Mouse (Mus musculus) heart, adult 2 months (tissue): ENCODE measurements around the gene Nckap5. TPM values are rescaled to one million over a fixed set of nuclear protein-coding genes. Genes with fewer than 3 reads are reported as not detected.

Experiments used
- DNase-seq, 2 experiments: peaks; one replicate each; pipeline ENCODE4 v3.0.0; 2021
- H3K27ac ChIP-seq: fragments of 200-600 bp; 2 replicates; pipeline ENCODE4 v1.8.1; 2022
- H3K27me3 ChIP-seq: fragments of 200-500 bp; 2 replicates; pipeline ENCODE4 v1.6.1; 2012; ENCODE audit warnings: mild to moderate bottlenecking, low read length, inconsistent platforms, mixed read lengths; ENCODE audit not compliant: control insufficient read depth, insufficient read depth
- H3K36me3 ChIP-seq: fragments of 200-500 bp; 2 replicates; pipeline ENCODE4 v1.6.1; 2012; ENCODE audit warnings: low read length, inconsistent platforms; ENCODE audit not compliant: control insufficient read depth, insufficient read depth
- H3K4me1 ChIP-seq: fragments of 200-500 bp; 2 replicates; pipeline ENCODE4 v1.6.1; 2011; ENCODE audit warnings: low read length; ENCODE audit not compliant: control insufficient read depth, insufficient read depth
- H3K4me3 ChIP-seq: fragments of 200-600 bp; 2 replicates; pipeline ENCODE4 v1.8.1; 2022
- H3K79me2 ChIP-seq: fragments of 200-500 bp; replicated peaks from 2 replicates; pipeline ENCODE4 v1.6.1; 2012; ENCODE audit warnings: mild to moderate bottlenecking, inconsistent platforms, low read length, moderate library complexity, mixed read lengths; ENCODE audit not compliant: control insufficient read depth, insufficient read depth
- H3K9ac ChIP-seq: fragments of 200-500 bp; 2 replicates; pipeline ENCODE4 v1.6.1; 2012; ENCODE audit warnings: low read depth, mild to moderate bottlenecking, control low read depth, inconsistent platforms, low read length, mixed read lengths
- CTCF ChIP-seq: fragments of 200-600 bp; IDR thresholded peaks from 2 replicates; pipeline ENCODE4 v1.8.1; 2022; ENCODE audit warnings: antibody characterized with exemption, mild to moderate bottlenecking, moderate library complexity
- EP300 ChIP-seq: fragments of 200-500 bp; IDR thresholded peaks from 2 replicates; pipeline ENCODE4 v1.6.1; 2011; ENCODE audit warnings: low read depth, low read length, control low read depth; ENCODE audit not compliant: insufficient read depth
- POLR2A ChIP-seq: fragments of 200-500 bp; IDR thresholded peaks from 2 replicates; pipeline ENCODE4 v1.6.1; 2011; ENCODE audit warnings: mild to moderate bottlenecking, low read depth, low read length, control low read depth; ENCODE audit not compliant: insufficient read depth
- WGBS: fragments of 180-500 bp; shearing (Covaris S2); methylation state at CpG from one replicate; pipeline ENCODE4 v1.1.7; 2018; 5-methylcytosine and 5-hydroxymethylcytosine counted together
- intact Hi-C: fragments of 180-260 bp; cut with DNase I; formaldehyde crosslinking; loops from one replicate; pipeline ENCODE4 v1.15.1; 2025
- polyA plus RNA-seq: library from polyadenylated mRNA; depleted of rRNA; stranded (reverse); fragments of >200 nt; gene quantifications from 2 replicates; pipeline ENCODE4 v1.2.3, GENCODE M21; 2012
- total RNA-seq, 2 experiments: library from RNA; stranded (reverse); gene quantifications; 2 replicates each; pipeline ENCODE4 v1.2.3; 2021

Nckap5 gene
- total and polyA plus RNA-seq, 3 experiments = 2.8 to 9.6 (median 6.0) TPM

- Histone ChIP-seq H3K9ac (no peak overlapping the region), H3K27me3 (no peaks in the 10 kb centered on the region), H3K27ac (no peak overlapping the region), H3K36me3 (peaks cover 3% of the 10 kb centered on the region), H3K79me2 (no peaks in the 10 kb centered on the region), H3K4me1 (peaks cover 2% of the 10 kb centered on the region), H3K4me3 (no peak overlapping the region)
- WGBS = 50% methylated on average over 3 of the region's 3 CpGs
- no peak for DNase-seq
- intact Hi-C loops = no loop called here
- TF ChIP-seq EP300 (no peak), CTCF (no peak), POLR2A (no peak)
Measured at GRCm38 (mm10) chr1:126515054-126515756, 315.4 kb downstream of the Nckap5 start.

DNA sequence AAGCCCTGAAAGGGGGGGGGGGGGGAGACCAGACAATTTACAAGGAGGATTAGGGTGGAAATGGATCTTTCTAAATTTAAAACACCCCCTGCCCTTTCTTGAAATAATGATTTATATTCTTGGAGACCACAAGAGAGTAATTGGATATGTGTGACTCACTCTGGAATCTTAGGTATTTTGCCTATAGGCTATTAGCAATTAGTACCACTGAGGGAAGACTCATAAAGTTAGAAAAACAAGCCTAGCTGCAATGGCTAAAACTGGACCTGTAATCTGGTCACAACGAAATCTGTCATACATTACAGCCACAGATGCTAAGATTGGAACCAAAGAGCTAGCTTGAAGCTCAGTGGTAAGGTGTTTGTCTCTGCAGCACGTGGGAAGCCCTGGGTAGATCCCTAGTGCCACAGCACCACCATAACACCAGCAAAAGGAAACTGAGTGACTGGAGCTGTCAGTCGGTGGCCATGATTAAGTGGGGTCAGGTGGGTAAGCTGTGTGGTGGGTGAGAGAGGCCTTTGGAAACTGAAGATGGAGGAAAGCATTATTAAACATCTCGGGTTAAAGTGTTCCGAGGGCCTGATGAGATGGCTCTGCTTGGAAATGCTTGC, 318.7 kb downstream of the Nckap5 start:
- intact Hi-C loops = no loop called here
- Histone ChIP-seq H3K4me1 (no peaks in the 10 kb centered on the region), H3K27ac (no peak overlapping the region), H3K79me2 (no peaks in the 10 kb centered on the region), H3K9ac (no peak overlapping the region), H3K4me3 (no peak overlapping the region), H3K27me3 (no peaks in the 10 kb centered on the region), H3K36me3 (no peaks in the 10 kb centered on the region)
- 77% methylated on average over 5 of the region's 5 CpGs for WGBS
- no peak for TF ChIP-seq CTCF
- no peak for TF ChIP-seq POLR2A
- no peak for TF ChIP-seq EP300
- no peak for DNase-seq

- Histone ChIP-seq H3K4me3 (no peak overlapping the region), H3K27ac (no peak overlapping the region), H3K79me2 (no peaks in the 10 kb centered on the region), H3K9ac (no peak overlapping the region), H3K36me3 (no peaks in the 10 kb centered on the region), H3K27me3 (no peaks in the 10 kb centered on the region), H3K4me1 (no peaks in the 10 kb centered on the region)
- no peak for DNase-seq
- intact Hi-C loops = no loop called here
- no peak for TF ChIP-seq EP300
- TF ChIP-seq CTCF = no peak
- no peak for TF ChIP-seq POLR2A
- WGBS = 81% methylated on average over 4 of the region's 4 CpGs
Measured at GRCm38 (mm10) chr1:126504717-126505116, 325.9 kb downstream of the Nckap5 start.

GRCm38 (mm10) chr1:126502741-126503140, 327.9 kb downstream of the Nckap5 start:
- no peak overlapping the region for H3K27ac ChIP-seq
- no peak for TF ChIP-seq EP300
- TF ChIP-seq POLR2A = no peak
- no peak for TF ChIP-seq CTCF
- peak in 1 of 2 experiments; percentile 17 for DNase-seq
- no peak overlapping the region for H3K4me3 ChIP-seq
- H3K9ac ChIP-seq = no peak overlapping the region
- 55% methylated on average over 2 of the region's 2 CpGs for WGBS
- no peaks in the 10 kb centered on the region for H3K79me2 ChIP-seq
- no peaks in the 10 kb centered on the region for H3K4me1 ChIP-seq
- no peaks in the 10 kb centered on the region for H3K36me3 ChIP-seq
- intact Hi-C loops = no loop called here
- no peaks in the 10 kb centered on the region for H3K27me3 ChIP-seq

DNA sequence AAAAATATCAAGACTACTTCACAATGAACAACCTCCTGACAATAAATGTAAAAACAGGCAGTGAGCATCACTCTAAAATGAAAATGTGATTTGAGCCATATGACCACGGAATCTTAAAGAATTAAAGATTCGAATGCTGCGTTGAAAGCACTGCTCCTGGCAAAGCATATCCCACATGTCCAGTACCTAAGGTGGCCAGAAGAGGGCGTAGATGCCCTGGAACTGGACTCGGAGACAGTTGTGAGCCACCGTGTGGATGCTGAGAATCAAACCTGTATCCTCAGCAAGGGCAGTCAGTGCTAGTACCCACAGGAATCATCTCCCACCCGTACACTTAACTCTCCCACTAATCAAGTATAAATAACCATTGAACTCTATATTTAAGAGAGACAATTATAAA, 333.9 kb downstream of the Nckap5 start:
- TF ChIP-seq CTCF = 0 out of 2 replicates have a peak, but pooled peaks have one; percentile 14
- TF ChIP-seq EP300 = no peak
- TF ChIP-seq POLR2A = no peak
- intact Hi-C loops = no loop called here
- H3K27ac ChIP-seq = no peak overlapping the region
- H3K79me2 ChIP-seq = no peaks in the 10 kb centered on the region
- H3K36me3 ChIP-seq = no peaks in the 10 kb centered on the region
- H3K9ac ChIP-seq = no peak overlapping the region
- H3K27me3 ChIP-seq = no peaks in the 10 kb centered on the region
- 80% methylated on average over 7 of the region's 7 CpGs for WGBS
- no peak for DNase-seq
- H3K4me3 ChIP-seq = no peak overlapping the region
- H3K4me1 ChIP-seq = no peaks in the 10 kb centered on the region

DNA sequence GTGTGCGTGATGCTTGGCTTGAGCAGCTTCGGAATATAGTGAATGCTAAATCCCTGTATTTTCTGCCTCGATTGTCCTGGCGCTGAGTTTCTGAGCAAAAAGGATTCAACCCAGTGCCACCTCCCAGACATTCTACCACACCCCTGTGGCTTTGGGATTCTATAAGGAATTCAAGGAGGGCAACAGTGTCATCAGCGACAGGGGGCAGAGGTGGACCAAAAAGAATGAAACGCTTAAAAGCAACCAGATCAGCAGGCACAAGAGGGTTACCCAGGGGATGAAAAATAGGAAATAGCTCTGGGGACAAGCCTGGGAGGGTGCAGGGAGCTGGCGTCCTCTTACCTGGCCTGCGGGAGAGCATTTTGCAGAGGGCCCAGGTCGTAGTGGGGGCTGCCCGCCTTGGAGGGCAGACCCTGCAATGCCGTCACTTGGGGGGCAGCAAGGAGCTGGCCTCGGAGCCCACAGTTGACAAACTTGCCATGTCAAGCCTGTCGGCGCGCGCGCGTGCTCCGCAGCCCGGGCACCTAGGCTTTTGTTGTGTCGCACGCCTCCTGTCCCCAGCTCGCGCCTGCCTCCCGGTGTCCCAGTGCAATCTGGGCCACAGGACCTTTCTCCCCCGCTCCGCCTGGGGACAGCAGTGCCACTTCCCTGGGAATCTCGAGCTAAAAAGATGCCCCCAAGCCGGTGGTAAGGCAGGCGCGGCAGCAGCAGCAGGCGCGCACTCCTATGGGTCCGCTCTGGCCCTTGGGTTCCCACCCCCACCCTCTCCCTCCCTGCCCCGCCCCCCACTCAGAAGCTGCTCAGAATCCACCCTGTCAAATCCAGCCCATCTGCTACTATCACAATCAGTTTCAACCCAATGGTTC, 338.2 kb downstream of the Nckap5 start:
- TF ChIP-seq POLR2A = no peak
- TF ChIP-seq EP300 = no peak
- TF ChIP-seq CTCF = peak; percentile 61

More for the DNA sequence above, 338.2 kb downstream of the Nckap5 start:
- Histone ChIP-seq H3K4me1 (no peaks in the 10 kb centered on the region; the same call in 1 of the 2 replicates), H3K27me3 (no peaks in the 10 kb centered on the region), H3K27ac (peak overlapping the region; percentile 39), H3K4me3 (peak overlapping the region; percentile 41), H3K9ac (peak overlapping the region; percentile 71), H3K36me3 (no peaks in the 10 kb centered on the region), H3K79me2 (no peaks in the 10 kb centered on the region)
- intact Hi-C loops = no loop called here
- DNase-seq = peak; percentile 57 to 62
- 10% methylated on average over 34 of the region's 35 CpGs for WGBS
